Mouse (Mus musculus): ENCODE measurements around the gene Wwox.

Gene Wwox

DNA sequence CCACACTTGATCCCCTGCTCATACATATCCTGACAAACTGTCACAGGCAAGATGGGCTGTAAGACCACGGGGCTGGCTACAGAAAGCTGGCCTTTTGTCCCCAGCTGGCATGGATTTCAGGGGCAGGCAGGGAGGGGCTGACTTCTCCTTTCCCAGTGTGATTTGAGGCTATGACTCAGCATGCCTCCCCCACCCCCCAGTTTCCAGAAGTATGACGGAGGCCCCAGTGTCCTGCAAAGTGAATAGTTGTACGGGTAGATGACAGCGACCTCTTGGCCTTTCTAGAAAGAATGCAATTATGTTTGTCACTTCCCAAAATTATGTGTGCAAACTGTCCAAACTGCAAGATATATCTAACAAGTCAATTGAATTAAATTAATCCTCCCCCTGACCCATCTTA, 830.1 kb downstream of the Wwox start:
- DNase-seq = peak; percentile 6

DNA sequence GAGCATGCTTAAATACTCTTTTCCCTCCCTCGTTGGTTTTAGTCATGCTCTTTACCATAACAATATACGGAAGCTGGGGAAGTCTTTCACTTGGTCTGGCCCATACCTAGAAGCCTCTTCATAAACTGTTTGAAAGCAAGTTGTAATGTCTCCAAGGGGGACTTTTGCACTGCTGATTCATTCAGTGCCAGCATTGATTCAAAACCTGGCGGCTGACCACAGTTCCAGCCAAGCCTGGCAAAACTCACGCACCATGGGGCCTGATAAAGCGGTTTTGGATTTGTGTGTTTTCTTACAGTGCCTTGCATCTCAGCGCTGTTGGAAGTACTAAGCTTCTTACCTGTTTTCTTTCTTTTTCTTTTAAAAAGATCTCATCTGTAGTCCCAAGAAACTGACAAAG, 834.5 kb downstream of the Wwox start:
- DNase-seq = no peak

DNA sequence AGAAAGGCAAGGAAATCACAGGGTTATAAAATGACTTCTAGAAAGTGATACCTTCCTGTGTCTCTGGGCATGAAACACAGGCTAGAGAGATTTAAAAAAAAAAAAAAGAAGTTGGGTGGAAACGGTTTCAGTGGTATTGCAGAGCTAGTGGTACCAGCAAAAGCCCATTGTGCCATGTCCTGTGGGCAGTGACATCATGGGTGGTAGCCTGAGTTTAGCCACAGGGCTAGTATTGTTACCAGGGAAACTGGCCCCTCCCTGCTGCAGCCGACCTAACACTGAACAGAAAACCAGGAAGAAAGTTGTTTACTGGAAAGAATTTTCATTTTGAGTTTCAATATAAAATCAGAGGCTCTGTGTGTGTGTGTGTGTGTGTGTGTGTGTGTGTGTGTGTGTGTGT, 836.8 kb downstream of the Wwox start:
- no peak for DNase-seq

DNA sequence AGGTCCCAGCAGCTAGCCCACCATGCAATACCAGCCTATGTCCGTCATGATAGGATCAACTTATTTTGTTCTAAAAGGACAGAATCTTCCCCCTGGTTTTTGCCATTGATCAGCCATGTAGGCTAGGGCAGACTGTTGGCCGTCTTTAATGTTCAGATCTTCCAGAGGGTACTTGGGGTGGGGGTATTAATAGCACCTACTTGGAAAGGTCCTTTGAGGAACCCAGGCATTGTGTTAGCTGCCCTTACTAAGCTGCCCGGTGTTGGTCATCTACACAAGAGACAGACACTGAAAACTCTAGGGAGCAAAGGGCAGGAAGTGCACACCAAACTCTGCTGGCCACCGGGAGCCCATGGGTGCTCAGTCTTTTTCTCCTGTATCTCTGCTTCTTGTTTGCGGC, 838.8 kb downstream of the Wwox start:
- DNase-seq = no peak

DNA sequence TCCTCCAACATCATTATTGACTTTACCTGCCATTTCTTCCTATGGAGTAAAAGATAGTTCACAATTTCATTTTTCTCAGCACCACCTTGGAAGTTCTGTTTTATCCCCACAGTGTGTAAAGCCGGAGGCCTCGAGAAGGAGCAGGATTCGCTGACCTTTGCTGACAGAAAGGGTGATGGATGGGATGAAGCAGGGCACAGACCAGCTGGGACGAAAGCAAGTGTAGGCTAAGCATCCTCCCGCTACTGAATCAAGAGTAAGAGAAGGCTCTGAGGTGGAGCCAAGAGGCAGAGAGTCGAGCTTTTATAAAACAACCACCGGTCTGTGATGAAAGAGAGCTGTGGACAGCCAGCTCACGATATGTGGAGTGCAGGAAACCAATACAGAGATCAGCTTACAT, 850.8 kb downstream of the Wwox start:
- DNase-seq = no peak

DNA sequence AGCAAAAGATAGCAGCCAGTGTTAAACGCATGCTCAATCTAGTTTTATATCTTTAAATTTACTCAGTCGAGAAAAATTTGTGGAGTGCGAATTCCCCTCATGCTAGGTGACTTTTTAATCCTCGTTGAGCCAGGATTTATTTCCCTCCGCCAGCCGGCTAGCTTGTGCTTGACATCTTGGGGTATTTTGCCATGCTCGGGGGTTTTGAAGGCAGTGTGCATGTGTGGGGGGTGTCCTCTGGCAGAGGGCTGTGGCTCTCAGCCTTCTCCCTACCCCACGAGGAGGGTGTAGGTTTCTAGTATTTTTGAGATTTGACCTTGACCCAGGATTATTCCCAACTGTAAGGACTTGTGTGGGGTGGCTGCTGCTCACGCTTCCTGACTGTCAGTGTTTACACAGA, 857.3 kb downstream of the Wwox start:
- no peak for DNase-seq

DNA sequence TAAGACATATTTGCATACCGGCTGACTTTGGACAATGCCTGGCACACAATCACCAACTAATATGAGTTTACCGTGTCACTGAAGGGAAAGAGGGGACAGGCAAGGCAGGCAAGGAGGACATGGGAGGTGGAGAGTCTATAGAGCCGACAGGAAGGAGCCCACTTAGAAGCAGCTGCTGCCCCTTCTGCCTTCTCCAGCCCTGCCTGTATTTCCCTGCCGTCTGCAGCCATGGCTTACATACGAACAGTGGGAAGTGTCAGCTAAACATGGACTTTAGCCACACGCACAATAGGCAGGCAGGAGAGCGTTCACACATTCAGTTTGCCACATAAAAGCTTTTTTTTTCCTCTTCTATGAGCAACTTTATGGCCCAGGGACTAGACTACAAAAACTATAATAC, 863.0 kb downstream of the Wwox start:
- no peak for DNase-seq

DNA sequence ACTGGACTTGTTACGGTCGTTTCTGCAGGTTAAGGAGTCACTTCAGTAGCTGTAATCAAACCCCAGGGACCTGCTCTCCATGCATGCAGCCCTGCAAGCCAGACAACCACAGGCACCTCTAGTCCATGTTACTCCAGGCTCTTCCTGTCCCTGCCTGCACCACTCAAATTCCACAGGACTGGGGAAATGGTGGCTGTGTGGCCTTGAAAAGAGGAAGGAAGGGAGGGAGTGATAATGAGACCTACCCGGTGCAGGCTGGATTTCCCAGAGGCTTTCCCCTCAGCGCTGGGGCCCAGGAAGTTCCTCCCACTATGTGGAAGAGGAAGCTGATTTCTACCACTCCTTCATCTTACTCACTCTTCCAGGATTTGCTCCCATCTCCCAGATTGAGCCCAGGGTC, 868.0 kb downstream of the Wwox start:
- no peak for DNase-seq

DNA sequence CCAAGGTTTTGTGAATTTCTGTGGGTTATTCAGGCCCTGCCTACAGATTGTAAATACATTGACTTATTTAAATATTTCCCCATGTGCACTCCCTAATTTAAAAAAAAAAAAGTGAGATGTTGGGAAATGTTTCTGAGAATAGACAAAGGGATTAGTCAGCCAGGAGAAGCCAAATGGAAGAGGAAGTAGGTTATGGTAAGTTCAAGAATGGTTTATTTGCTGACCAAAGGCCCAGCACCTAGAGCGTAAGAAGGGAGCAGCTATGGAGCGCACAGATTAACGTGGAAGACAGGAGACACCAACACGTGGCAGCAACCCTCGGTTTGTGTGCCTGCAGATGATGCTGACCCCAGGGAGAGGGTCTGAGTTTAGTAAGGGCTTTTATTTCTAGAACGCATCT, 871.5 kb downstream of the Wwox start:
- no peak for DNase-seq

DNA sequence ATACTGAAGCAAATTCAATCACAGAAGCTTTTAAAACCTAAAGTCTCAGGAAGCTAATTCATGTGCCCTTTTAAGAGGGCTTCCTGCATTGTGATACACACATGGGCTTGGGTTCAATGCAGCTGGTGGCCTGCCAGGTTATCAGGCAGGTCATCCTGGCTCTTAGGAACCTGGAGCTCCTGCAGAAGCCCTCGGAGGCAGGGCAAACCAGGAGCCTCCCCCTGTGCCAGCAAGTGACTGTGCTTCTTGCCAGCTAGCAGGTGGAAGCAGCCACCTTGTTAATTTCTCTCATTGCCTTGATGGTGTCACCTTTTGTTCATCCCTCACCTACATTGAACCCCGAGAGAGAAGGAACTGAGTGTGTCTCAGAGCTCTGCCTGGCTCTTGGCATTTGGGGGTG, 872.9 kb downstream of the Wwox start:
- DNase-seq = no peak

DNA sequence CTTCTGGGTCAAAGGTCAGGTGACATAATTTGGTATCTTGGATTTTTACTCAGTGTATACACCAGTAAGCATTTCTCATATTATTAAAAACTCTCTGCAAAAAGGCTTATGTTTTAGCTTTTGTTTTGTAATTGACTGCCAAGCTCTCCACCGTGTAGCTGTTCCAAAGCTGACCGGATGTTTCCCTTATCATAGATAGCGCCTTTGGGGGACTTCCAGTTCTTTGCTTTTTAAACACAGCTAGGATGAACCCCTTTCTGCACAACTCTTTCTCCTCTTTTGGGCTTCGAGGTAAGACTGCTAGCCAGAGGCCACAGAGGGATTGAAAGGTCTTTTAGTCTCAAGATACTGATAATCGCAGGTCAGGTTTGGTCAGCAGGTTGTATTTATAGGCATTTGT, 883.0 kb downstream of the Wwox start:
- DNase-seq = peak; percentile 9

DNA sequence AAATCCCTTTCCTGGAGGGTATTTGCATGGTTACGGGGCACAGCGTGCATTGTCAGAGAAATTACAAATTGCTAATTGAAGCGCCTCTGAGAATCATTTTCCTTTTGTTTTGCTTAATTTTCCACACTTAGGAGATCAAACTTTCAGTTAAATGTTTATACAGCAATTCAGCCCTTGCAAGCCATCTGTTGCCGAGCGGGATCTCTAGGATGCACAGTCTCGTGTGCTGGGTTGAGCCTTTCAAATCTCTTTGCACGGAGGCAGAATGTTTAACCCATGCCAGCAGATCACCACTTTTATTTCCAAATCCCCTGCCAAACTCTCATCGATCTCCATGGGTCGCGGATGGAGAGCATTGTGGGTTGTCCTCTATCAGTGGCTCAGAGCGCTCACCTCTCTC, 891.2 kb downstream of the Wwox start:
- DNase-seq = no peak

DNA sequence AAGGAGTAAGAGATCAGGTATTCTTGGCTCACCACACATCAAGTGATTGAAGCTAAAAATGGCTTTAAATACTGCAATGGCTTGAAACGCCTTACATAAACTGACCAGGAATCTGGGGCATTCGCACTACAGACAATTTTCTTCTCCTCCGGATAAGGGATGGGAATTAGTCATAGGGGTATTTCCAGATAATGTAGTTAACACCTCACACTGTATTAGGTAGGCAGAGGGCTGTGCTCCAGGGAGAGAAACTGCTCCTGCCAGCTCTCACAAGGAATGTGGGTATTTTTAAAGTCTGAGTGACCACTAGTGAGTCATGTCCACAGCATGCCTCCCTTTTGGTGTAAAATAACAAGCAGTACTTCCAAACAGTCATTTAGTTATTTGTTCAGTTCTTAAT, 894.5 kb downstream of the Wwox start:
- DNase-seq = no peak

DNA sequence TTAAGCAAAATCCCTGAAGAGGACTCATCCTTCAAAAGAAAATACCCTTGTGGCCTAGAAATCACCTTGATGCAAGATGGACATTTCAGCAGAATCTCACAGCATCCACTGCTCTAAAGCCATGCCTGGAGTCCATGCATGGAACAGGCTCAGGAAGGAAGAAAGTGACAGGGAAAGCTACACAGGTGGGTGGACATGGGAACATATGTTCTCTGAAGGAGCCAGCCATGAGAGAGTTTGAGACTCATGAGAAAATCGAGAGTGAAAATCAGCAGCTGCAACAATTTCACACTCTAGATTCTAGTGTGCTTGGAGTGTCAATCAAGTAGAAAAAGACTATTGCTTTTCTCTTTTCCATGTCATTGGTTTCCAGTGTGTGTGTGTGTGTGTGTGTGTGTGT, 896.9 kb downstream of the Wwox start:
- DNase-seq = no peak

DNA sequence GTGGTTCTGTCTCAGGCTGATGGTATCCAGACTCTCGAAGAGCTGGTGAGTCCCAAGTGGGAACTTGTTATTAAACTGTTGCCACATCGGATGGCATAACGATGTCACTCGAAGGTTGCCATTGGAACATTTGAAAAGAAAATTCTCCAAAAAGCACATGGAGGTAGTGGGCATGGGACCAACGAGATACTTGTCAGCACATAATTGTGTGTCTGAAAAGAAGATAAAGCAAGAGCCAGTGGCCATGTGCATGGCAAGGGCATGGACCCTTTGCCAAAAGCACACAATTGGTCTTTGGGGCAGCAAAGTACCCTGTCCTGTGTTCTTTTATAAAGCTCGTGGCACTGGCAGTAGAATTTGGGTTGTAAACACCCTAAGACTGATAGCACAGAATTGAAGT, 909.2 kb downstream of the Wwox start:
- DNase-seq = no peak

DNA sequence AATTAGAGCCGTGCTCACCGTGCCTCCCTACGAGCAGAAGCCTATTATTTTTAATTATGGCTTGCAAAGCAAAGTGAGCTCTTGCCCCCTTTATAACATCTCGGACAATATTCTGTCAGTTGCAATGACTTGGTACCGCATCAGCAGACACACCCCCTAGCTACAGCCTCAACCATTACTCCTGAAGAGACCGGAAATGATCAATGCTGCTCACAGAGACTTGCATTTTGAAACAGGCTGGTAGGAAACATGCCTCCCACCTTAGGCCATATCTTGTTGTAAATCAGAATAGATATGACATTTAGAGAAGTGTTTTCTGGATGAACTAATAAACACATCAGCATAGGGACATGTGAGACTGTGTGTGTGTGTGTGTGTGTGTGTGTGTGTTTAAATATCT, 911.3 kb downstream of the Wwox start:
- no peak for DNase-seq

DNA sequence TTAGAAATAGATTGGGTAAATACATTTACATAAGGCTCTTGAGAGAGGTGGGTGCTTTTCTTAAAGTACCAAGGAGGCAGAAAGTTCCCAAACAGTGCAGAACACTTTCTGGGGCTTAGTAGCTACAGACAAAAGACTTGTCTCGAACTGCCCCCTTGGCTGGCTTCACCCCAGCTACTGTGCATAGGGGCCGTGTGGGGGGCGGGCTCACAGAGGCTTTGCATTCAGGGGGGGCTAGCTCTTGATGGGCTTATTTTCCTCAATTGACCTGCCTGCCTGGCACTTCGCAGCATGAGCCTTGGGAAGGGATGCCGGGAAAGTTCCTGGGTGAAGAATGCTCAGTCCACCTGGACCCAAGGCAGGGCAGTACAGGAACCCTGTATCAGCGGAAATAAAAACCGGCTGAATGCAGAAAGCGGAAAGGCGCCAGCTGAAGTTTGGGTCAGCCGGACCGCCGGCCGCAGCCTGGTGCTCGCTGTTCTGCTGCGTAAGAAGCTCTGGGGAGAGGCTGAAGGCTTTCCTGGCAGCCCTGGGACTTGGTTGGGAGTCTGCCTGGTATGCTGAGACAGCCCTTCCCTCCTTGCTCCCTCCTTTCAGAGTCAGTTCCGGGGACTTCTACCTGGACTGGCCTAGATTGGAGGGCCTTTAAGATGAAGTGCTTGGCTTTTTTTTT, 918.3 kb downstream of the Wwox start:
- peak; percentile 11 for DNase-seq

DNA sequence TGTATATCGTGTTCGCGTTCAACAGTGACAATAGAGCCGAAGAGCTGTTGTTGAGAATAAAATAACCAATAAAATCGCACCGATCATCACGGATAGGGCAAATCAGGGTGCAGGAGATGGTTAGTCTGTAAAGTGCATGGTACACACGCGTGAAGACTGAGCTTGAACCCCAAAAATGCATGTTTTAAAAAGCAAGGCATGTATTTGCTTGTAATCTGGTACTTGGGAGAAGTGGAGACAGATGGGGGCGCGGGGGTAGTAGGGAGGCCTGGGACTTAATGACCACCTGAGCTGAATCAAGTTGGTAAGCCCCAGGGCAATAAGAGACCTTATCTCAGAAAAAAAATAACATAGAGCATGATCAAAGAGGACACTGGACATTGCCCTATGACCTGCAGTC, 919.0 kb downstream of the Wwox start:
- no peak for DNase-seq

DNA sequence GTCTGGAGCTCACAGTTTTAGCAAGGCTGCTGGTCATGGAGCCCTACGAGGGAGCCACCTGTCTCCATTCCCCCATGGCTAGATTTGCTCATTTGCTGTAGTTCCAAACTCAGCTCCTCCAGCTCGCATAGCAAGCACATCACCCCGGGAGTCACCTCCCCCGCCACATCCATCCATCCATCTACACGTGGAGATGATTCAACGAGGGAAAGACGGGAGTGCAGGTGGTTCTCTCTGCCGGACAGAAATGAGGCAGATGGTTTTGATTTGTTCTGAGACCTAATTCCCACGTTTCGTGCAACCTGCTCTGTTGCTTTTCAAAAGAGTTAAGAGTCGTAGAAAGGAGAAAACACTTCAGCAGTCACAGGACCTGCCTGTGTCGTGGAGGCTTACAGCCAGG, 920.2 kb downstream of the Wwox start:
- DNase-seq = no peak

DNA sequence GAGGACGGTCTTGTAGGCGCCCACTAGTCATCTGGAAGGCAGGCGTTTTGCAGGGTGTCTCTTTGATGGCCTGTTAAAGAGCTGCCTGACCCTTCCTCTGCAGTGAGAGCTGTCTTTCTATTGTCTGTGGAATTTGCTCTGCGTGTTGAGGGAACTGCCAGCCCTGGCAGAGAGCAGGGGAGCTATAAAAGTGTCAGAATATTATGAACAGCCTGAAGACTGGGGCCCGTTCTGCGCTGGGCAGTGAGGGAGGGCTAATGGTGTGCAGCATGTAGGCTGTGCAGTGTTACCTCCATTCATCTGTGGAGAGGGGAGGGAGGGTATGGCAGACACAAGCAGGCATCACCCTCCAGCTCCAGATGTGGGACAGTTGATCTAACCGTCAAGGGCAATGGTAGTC, 923.1 kb downstream of the Wwox start:
- no peak for DNase-seq

DNA sequence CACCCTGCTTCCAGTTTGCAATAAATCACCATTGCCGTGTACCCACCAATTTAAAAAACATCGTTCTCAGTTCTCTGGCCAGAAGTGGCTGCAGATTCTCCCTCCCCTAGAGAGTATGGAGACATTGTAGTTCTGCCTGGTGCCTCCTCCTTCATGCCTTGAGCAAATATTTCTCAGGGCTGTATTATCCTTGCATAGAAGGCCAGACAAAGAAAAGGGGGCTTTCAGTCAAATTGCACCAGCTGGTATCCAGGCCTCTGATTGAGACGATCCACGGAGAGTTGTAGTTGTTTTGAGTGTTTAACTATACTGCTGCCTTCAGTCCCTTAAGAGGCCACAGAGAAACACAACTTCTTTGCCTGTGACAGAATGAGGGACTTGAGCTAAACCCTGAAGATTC, 935.5 kb downstream of the Wwox start:
- DNase-seq = no peak

DNA sequence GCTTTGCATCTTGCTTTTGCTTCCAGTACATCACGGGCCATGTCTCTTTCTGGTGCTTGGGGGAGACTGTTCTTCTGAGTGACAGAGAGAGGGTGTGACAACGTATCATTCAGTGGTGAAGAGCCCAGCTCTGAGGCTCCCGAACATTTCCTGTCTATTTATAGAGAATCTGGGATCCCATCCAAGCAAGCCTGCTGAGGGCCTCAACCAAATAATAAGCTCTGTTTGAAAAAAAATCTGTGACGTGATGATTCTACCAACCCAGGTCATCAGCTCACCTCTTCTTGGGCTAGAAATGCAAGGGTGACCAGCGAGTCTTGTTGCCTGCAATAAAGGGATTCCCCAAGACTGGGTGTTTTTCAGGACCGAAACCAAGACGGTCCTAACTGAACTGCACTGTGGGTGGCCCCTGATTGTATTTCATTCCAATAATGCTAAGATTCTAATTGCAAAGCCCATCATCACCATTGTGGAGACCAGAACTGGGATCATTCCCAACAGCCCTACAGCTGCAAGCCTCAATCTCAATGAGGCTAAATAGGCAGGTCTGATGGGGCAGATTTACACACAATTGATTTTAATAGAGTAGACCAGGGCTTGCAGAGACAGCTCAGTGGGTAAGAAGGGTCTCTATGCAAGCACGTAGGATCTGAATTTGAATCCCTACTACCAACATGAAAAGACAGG, 936.0 kb downstream of the Wwox start:
- peak; percentile 12 for DNase-seq

DNA sequence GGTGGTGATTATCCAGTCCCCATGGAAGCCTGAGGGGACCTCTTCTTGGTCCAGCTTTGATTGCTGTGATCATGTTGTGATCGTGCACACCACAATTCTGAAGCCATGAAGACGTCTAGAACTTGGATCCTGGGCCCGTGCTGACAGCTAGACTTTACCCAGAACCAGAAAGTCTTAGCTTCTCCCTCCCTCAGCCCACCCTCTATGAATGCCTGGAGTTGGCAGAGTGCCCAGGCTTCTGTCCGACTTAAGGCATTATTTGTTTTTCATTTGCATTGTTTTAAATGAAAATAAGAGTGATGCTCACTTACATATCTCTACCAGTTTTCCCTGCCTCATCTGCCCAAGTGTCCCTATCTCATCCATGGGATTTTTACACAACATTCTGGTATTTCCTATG, 937.9 kb downstream of the Wwox start:
- DNase-seq = no peak

DNA sequence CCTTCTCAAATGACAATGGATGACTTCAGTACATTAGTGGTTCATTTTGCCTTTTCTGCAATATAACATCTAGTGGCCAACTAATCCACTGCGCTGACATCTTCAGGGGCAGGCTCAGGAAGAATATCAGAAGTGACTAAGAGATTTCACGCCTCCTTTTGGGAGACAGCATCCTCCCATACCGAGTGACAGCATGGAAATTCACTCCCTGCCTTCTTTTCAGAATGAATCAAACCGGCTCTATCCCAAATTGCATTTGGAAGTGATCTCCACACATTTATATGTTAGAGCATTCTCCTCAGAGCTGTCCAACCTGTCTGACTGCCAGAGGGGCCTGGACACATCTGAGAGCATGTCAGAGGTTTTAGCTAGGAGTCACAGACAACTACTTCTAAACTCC, 940.6 kb downstream of the Wwox start:
- DNase-seq = no peak

DNA sequence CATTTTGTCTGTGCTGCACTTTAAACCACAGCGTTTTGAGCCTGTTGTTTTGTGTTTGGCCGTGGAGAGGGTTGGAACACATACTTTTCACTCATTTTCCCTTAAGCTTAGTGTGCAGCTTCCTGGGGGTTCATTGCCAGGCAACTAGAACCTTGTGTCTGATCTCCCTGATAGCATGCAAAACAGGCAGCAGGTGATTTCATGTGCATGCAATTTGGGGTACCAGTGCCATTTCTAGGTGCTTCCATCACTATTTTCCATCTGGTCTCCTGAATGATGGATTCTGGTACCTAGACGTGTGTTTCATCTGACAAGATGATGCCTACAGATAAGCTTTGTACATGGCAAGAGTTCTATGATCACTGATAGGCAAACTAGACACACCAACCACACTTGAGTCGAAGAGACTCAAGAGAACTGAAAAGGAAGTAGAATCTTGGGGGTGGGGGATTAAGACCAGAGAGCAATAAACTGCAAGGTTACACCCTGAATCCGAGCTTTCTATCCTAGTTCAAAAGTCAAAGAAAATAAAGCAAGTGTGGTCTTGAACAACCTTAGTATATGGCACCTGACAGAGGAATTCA, 951.6 kb downstream of the Wwox start:
- DNase-seq = no peak
